Mouse (Mus musculus) lung, postnatal 10 days (tissue): Measurements from ENCODE around the gene Plpp3.

Source experiments
- DNase-seq: peaks from one replicate; pipeline ENCODE4 v3.0.0; 2021

The Plpp3 gene

GRCm38 (mm10) chr4:105191550-105191949, 34.4 kb downstream of the Plpp3 start:
- no peak for DNase-seq

DNA sequence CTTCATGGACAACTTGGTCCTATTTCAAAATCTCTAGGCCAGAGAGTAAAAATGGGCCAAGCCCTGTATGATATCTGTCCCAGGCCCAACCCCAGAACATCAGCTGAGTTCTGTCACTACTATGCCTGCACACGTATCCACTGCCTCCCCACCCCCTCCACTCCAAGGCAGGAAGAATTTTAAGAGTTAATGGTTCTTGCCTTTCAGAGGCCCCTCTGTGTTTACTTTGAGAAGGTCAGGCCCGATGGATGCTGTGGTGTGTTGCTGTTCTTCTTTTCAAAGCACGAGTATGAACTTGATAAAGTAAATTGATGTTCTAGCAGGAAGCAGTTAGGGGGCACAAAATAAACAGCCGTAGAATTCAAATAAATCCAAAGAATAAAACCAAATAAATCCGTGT, 35.5 kb downstream of the Plpp3 start:
- DNase-seq, result no peak

DNA sequence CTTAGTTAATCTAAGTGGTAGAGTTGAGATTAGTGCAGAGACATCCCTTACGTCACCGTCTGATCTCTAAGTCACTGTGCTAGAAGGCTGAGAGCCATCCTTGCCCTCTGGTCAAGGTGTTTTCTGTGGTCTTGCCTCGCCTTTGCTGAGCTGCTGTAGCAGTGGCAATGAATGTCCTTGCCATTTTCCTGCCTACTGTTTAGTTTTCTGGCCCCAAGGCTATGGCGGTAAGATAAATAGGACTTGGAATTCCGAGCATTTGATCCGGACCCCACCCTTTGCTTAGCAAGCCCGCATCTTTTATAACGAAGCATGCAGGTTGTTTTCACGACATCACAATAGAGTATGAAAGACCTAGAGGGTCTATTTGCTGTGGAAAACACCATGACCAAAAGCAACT, 38.1 kb downstream of the Plpp3 start:
- no peak for DNase-seq

DNA sequence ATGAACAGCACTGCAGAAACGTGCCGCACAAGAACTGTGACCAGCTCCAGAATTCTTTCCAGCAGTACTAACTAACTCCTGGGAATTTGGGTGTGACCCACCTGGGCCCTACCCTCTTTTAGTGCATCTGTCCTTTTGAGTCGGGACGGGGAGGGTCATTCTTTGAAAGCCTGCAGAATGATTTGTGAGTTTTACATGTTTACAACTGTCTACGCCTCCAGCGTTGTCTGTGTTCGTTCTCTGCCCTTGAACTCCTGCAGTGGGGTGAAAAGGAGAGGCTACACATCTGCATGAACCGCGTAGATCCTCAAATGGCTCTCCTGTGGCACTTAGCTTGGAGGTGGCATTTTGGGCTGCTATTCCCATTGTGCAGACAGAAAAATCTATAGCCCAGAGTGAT, 39.0 kb downstream of the Plpp3 start:
- DNase-seq, result no peak

- no peak for DNase-seq
Observed at GRCm38 (mm10) chr4:105196993-105197765, 40.0 kb downstream of the Plpp3 start.

GRCm38 (mm10) chr4:105198696-105199095, 41.5 kb downstream of the Plpp3 start:
- no peak for DNase-seq

- DNase-seq, result no peak
Observed at GRCm38 (mm10) chr4:105199345-105199744, 42.2 kb downstream of the Plpp3 start.

DNA sequence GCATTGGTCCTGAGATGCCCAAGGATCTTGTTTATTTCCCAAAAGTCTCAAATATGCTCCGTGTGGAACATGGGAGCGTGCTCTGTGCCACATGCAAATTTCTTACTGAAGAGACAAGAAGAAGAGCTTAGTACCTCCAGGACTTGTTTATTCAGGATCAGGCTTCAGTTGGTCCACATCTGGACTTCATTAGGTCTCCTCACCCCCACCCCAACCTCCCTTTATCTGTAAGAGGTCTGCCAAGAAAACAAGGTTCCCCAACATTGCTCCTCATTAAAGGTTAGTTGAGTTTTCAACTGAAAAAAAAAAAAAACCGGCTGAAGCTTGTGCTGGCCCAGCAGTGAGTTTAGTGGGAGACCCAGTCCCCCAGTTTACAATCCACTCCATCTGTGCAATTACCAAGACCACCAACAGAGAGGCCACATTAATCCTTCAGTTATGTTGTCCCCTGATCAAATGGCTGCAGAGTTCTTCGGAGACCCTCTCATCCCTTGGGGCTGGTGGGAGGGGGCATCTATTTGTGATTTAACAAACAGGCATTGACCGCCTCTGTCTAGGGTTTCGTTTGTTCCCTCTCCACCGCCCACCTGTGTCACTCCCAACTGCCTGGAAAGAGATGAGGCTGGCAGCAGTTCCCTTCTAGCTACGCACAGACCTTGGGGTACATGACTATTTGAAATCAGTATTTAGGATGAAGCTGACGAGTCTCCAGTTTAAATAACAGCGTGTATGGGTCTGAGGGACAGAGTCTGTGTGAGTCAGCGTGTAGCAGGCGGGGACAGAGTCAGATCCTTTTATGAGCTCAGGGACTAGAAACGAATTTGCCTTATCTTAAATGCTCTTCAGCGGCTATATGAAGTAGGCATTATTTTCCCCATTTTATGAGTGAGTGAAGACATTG, 43.7 kb downstream of the Plpp3 start:
- no peak for DNase-seq

DNA sequence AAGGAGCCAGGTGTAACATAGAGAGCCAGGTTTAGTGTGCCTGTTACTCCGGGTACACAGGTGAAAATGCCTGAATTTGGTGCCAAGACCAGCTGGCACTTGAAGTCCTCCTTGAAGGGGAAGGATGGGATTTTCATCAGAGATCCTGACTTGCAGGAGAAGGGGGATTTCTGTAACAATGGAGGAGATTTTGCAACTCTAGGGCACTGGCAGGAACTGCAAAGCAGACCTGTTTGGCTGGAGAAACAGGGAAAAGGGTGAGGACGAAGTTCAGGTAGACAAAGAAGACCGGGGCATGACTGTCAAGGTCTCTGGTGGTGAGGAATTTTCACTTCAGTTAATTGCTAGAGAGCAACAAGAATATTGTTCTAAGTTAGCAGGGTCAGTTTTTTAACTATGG, 45.3 kb downstream of the Plpp3 start:
- DNase-seq, result no peak

GRCm38 (mm10) chr4:105203303-105203761, 46.2 kb downstream of the Plpp3 start:
- DNase-seq, result no peak

DNA sequence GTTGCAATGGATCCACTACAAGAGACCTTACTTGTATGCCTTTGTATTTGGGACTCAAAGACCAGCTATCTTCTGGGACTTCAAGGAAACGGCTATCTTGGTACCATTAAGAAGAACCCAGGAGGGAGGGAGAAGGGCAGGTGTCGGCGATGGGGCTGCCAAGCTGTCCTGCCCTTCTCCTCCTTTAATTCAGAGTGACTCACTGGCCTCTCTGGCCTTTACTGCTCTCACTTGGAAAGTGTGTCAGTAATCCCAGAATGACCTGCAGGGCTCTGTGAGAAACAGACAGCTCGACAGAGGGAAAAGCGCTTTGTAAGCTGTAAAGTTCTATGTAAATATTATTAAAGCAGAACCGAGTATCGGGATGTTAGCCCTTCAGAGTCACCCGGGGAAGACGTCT, 46.9 kb downstream of the Plpp3 start:
- DNase-seq, result no peak

DNA sequence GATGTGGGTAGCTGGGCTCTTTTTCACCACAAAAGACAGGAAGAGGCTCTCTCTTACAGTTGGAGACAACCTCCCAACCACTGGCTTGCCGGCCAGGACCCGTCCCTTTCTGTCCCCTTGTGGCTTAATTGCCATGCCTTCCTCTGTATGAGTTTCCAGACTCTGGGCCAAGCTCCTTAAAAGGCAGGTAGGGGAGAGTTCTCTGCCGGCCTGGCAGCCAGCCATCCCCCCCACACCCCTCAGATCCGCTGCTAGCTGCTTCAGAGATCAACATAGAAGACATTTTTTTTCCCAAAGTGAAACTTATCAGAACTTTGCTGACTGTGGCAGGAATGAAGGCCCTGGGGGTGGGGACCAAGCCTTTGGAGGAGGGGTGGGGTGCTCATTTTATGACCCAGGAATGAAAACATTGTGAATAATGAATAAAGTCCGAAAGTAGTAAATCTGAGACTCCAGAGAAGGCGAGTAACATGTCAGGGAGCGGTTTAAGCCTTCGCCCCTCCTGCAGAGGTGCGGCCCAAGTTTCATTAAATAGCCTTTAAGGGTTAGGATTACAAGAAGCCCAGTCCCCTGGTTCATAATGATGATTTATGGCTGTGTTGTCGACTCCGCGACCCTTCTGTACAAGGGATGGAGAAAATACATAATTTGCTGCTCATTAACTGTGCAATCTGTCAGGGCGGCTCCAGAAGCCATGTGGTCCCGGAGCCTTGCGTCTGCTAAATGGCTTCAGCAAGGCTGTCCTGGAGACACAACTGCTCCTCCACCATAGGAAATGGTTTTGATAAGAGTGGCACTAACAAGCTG, 48.1 kb downstream of the Plpp3 start:
- DNase-seq, result peak; percentile 77

DNA sequence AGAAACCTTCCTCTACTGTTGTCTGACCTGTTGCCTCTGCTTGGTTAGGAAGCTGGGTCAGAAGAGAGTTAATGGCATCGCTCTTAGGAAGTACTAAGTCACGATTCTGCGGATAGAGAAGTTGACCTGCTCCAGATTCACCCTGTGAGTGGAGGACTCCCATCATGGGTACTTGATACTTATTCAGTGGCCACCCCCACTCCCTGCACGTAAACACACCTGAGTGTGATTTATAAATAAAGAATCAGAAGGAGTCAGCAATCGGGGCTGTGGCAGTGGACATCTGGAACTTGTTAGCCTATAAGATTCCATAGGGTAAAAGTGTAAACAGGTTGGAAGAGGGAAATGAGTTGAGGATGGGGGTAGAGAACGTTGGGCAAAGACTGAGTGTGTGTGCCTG, 49.0 kb downstream of the Plpp3 start:
- DNase-seq, result no peak

DNA sequence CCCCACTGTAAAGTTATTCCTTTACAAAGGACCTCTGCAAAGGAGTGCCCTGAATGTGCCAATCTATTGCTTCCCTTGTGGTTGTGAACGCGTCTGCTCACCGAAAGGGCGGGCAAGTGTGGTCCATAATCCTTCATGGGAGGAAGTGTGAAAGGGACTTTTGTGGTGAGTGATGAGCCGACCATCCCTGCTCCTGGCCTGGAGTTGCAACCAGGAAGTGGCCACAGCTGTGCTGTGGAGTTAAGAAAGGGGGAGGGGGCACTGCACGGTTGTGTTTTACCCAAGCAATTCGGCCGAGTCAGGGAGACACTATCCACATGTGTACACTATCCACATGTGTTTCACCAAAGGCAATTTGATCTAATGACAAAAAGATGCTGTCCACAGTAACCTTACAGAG, 49.8 kb downstream of the Plpp3 start:
- peak; percentile 34 for DNase-seq

DNA sequence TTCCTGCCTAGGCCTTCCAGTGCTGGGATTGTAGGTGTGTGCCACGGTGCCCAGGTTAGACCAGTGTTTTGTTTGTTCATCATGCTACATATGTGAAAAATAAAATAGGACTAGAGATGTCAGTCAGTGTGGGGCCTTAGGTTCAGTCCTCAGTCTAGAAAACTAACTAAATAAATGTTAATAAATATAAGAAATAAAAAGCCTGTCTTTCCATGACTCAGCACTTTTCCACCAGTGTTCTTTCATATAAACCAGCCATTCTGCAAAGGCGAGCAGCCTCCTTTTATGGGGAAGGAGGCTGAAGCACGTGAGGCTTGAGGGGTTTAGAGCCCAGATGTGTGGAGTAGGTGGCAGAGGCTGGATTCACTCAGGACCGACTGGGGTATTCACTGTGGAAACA, 50.5 kb downstream of the Plpp3 start:
- no peak for DNase-seq

- DNase-seq, result no peak
Observed at GRCm38 (mm10) chr4:105208977-105209376, 51.8 kb downstream of the Plpp3 start.

GRCm38 (mm10) chr4:105213314-105213713, 56.2 kb downstream of the Plpp3 start:
- DNase-seq, result no peak

- DNase-seq, result peak; percentile 55
Observed at GRCm38 (mm10) chr4:105214438-105214837, 57.3 kb downstream of the Plpp3 start.

- DNase-seq, result peak; percentile 58
Observed at GRCm38 (mm10) chr4:105215726-105216410, 58.7 kb downstream of the Plpp3 start.

- peak; percentile 55 for DNase-seq
Observed at GRCm38 (mm10) chr4:105218202-105218601, 61.1 kb downstream of the Plpp3 start.

DNA sequence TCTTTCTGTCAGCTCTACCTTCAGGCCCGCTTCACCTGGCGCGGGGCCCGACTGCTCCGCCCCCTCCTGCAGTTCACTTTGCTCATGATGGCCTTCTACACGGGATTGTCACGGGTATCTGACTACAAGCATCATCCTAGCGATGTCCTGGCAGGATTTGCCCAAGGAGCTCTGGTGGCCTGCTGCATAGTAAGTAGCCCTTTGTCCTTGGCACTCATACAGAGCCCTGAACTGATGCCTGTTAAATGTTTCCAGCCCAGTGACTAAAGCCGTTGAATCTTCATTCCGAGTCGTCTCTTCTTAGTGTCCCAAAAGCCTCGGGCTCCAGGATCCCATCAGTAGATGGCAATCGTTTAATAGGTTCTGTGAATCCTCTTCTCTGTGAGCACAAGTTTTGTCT, 62.2 kb downstream of the Plpp3 start:
- DNase-seq, result no peak

GRCm38 (mm10) chr4:105220849-105221248, 63.7 kb downstream of the Plpp3 start:
- DNase-seq, result no peak
